Mouse (Mus musculus): ENCODE measurements around the gene Neurod2.
A peak's percentile ranks its signal among the peaks of the same experiment; 100 is the strongest.

Gene Neurod2

DNA sequence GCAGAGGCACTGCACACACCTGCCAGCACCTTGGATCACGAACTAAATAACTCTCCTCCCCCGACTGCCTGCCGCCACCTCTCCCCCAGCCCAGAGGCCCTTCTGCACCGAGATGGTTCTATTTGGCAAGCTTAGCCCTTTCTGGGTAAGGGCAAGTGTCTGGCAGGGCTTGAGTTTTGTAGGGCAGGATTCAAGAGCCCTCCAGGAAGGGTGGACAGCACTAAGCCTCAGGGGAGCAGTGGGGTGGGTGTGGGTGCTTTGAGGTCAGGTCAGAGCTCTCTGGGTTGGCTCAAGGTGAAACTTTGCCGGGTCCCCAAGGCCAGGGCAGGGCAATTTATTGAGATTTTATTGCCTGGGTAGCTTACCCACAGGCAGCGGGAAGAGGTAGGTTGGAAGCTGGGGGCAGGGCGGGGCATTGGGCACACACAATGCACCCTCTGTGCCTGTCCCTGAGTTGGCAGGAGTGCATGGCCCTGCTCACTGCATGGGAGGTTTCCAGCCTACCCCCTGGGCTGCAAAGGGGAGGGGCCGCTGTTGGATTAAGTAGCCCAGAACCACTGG lies 24.3 kb upstream of the Neurod2 start:
- DNase-seq (ENCODE audit: low spot score): no peak

DNA sequence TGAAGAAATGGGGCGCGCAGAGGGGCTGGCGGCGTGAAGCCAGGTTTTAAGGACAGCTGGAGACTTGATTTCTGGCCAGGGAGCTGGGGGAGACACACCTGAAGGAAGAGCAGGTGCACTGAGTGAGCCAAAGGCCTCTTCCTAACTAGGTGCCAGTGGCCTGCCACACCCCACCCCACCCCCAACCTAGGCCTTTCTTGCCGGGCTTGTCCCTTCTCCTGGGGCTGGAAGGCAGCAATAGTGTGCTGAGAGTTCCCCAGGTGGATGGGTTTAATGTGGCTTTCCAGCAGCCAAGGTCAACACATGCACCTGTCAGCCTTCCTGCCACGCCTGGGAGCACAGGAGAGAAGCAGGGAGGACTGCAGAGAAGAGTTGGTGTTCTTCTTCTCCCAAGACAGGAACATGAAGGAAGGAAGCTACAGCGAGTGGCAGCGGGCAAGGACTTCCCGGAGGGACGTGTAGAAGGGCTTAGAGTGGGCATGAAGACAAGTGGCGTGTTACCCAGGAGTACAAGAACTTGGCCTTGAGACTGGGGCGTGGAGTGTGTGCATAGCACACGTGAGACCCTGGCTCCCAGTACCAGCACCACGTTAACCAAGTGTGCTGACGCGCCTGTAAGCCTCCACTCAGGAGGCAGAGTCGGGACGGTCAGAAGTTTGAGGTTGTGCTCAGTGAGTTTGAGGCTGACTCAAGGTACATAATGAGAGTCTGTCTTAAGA lies 23.0 kb upstream of the Neurod2 start:
- no peak for DNase-seq (ENCODE audit: low spot score)

DNA sequence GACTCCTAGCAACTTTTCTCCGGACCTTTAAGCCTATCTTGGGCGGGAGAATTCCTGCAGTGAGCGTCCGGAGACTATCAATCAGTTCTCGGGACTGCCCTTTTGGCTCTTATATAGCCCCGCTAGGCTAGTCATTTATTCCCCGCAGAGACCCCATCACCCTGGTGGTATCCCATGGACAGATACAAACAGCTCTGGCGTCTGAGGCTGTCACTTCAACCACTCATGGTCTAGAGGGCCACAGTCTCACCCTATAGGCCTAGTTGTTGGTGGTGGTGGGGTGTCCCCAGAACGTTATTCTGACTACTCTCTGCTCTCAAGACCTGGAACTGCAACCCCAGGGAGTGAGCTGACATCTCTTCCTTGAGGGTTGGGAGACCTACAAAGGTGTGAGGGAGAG lies 19.9 kb upstream of the Neurod2 start:
- no peak for DNase-seq (ENCODE audit: low spot score)

DNA sequence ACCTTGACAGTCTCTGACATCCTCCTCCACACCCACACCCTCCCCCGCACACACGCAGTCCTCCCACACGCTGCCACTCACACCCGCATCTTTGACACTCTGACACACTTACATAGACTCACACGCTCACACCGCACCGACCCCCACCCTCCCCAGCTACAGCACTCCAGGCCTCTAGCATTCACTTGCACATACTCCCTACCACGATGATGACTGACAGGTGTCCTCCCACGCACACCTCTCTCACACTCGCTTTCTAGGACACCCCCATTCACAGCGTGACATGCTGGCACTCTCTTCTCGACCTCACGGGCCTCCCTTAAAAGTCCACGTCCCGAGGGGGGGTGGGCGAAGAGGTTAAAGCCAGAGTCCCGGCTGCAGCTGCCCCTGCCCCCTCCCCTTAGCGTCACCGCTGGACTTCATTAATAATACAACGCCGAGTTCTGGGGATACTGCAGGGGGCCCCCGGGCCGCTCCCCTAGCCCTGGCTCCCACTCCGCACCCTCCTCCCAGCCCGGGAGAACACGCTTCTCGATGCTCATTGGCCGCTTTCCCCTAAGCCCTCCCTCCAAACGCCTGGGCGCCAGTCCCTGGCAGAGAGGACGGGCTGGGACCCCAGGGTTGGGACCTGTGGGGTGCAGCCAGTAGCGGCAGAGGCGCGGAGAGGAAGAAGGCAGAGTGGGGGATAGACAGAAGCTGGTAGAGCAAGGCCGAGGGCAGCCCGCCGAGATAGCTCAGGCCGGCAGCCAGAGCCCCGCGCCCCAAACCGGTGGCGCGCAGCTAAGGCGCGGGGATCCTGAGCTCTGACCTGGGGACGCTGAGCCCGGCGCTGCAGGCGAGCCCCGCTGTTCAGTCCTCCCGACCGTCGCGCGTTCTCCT lies 18.9 kb upstream of the Neurod2 start, which contains the start of gene Ppp1r1b:
TSS of gene Ppp1r1b (plus strand) at position 322 of the 879 bp plus-strand sequence.
- peak; percentile 50 for DNase-seq (ENCODE audit: low spot score)

DNA sequence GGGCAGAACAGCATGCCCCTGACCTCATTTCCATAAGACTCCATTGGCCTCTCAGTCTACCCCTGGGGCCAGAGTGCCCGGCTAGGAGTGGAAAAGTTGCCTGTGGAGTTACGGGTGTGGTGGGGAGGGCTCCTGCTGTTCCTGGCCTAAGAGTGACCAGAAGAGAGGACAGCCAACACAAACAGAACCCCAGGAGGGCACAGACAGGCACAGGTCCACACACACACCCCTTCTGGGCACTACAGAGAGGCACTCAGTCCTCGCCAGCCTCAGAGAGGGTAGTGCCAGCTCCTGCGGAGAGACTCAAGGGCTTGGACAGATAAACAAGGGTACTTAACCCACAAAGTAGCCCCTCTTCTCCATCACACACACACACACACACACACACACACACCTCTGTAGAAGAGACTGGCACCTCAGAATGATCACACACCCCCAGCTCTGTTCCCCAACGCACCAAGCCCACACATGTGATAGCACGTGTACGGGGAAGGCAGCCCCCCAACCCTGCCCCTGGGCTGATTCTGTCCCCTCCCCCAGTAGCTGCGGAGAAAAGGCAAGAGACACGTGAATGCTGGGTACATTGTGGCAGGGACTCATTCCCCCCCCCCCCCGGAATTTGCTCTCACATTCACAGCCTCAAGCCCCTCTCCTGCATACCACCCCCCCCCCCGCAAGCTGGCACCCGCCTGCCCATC lies 18.1 kb upstream of the Neurod2 start:
- DNase-seq (ENCODE audit: low spot score): no peak

DNA sequence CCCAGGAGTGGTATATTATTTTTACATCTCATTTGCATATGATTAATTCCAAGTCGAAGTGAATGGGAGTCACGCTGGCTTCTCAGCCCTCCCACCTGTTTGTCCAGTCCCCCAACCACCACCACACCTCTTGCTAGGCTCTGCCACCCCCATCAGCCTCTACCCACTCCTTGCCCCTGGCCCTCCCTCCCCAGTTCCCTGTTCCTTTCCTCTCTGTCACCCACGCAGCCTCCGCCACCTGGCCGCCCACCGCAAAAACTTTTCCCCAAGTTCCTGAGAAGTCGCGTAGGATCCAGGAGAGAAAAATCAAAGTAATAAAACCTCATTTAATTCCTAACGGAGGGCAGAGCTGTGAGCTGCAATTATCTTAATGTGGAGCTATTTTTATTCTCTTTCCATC lies 16.7 kb upstream of the Neurod2 start:
- DNase-seq (ENCODE audit: low spot score): no peak

DNA sequence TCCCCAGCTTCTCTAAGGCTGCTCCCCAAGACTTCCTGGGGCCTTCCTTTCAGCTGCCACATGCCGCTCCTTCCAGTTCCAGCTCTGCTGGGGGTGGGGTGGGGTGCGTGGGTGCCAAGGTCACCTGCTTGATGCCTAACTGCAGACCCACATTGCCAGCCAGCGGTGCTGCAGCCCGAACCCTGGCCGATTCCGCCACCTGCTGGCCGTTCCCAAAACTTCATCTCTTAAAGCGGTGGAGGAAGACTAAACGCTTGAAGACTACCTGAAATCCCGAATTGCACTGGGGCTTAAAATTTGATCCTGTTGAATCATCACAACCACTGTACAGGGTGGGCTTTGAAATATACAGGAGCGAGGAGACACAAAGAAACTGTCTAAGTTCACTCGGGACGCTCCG lies 15.8 kb upstream of the Neurod2 start:
- DNase-seq (ENCODE audit: low spot score): peak; percentile 55

DNA sequence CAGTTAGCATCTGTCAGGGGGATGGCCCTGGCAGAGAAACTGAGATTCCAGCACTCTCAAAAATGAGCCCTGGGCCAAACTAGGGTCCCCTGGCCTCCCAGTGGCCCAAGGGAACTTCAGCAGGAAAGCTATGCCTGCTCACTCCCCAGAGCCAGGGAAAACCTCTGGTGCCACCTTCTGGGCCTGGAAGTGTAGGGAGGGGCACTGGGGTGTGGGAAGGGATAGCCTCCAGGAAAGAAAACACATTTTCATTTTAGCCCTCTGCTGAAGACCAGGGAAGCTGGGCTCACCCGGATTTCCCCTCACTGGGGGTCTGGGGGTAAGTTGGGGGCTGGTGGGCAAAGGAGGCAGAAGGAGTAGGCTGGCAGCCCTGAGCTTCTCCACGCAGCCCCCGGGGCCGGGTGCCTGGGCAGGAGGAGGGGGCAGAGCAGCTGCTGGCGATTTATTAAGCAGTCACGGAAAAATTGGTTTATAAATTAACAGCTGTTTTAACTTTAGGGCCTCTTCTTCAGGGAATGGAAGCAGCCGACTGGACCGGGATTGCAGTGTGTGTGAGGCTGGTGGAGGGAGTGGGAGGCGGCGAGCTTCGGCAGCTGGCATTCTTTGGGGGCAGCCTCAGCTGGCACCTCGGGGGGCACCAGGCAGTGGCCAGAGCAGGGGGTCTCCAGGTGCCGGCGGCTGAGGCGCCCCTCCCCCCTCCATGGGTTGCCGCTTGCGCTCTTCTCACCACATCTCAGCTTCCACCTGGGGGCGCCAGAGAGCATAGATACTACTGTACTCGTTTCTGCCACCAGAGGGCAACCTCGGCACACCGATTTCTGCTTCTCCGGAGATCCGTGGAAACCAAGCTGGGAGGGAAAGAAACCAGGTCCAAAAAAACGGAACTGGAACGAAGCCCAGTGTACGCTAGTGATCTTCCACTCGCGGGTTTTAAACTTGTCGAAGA lies 12.8 kb upstream of the Neurod2 start:
- DNase-seq (ENCODE audit: low spot score): peak; percentile 82

DNA sequence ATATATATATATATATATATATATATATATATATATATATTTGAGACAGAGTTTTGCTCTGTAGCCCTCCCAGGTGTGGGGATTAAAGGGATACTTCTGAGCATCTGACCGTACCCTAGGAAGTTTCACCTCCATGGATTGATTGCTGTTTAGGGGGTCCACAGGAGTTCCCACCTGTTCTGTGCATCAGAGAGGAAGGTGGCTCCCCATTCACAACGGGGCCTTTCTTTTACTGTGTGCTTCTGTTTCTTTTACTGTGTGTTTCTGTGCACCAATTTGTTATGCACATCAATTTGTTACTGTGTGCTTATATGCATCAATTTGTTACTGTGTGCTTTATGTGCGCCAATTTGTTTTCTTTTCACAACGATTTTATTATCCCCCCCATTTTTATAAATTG lies 11.7 kb upstream of the Neurod2 start:
- no peak for DNase-seq (ENCODE audit: low spot score)

DNA sequence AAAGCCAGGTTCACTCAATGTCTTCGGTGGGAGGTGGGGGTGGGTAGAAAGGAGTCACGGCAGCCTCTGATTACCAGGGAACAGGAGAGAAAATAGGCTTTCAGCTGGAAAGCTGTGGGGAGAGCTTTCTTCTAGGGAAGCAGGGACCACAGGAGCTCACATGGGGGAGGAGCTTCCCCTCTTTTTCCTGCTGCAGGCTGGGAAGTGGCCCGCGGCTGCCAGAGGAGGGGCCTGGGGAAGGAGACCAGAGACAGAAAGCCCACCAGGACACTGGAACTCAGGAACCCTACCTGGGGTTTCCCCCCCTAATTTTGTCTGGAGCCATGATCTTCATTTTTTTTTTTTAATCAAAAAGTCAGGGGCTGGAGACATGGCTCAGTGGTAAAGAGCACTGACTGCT lies 11.1 kb upstream of the Neurod2 start:
- DNase-seq (ENCODE audit: low spot score): no peak

DNA sequence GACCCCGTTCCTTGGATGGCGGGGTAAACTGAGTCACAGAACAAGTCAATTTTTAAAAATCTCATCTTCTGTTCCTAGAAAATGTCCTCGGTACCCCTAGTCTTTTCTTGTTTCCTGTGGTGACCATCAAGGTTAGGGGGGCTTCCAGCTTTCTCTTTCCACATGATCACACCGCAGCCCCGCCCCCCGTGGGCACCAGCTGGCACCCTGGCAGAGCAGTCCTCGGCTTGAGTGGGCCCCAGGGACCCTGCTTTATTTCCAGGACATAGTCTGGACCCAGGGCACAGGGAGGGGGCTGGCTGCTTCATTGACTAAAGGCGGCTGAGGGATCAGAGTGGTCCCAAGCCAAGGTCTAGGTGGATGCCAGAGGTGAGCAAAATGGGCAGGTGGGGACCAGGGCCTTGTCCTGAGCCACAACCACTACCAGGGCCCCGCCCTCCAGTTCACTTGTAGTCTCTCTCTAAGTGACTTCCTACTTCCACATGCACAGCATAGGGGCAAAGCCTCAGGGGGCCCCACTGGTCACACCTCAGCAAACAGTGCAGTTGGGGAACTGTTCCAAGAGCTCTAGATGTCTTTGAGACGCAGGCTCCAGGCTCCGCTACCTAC lies 10.3 kb upstream of the Neurod2 start:
- no peak for DNase-seq (ENCODE audit: low spot score)

DNA sequence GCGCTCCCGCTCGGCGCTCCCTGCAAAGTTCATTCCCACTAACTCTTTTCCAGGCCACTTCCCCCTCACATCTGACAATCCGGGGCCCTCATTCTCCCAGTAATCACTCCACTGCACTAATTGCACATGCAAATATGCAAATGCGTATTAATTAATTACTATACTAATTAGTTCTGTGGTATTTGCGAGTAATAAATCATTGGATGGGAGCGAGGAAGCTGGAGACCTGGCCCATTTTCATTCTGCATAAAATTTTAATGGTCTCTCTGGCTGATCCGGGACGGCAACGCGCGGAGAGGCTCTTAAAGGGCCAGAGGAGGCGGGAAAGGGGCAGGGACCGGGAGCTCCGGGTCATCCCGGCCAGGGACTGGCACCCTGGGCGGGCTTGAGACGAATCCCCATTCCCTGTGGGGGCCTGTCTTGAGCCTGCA lies 9.6 kb upstream of the Neurod2 start:
- no peak for DNase-seq (ENCODE audit: low spot score)

DNA sequence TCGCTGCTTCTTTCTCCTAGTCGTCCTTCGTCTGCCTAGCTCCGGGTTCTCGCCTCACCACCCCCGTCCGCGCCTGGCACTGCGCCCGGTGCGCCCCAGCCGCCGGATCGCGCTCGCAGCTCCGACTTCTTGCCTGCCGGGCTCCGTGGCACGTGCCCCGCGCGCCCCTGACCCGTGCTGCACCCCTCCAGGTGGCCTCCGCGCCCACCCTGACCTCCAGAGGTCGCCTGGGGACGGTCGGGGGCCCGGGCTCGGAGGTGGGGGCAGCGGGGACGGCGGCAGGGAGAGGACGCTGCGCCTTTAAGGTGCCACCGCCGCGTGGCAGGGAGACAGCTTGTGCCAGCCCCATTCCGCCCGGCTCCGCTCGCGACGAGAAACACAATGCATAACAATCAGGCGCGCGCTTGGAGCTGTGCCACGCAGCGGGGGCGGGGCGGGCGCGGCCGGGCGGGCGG lies 9.1 kb upstream of the Neurod2 start:
- DNase-seq (ENCODE audit: low spot score): no peak

DNA sequence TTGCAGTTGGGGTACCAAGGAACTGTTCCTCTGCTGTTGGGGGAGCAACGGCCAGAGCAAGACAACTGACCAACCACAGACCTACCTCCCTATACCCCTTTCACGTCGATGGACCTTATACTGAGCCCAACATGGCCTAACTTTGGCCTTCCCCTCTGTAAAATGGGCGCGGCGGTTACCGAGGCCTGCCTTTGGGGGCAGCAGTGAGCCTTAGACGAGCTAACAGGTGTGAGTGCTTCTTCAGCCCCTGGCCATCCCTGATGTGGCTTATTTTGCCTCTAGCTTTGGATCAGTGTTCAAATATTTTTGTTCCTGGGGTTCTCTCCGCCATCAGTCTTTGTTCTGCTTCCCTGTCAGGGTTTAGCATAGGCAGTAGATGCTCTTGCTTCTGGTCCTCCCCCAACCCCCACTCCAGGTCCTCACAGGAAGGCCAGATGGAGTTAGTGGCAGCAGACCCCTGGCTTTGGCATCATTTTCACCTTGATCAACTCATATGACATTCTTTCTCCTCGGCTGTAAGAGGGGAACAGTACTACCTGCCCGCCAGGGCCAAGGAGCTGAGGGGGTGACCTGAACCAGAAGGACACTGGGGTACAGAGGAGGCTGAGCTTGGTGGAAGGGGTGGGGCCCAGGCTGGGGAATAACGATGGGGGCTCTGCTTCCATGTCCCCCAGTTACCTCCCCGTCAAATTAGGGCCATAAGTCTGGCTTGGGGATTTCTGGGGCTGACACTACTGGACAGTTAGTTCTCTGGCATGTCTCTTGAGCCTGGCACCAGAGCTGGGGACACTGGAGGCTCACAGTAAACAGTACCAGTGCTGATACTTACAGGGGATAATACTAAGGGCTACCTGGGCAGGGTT lies 7.0 kb upstream of the Neurod2 start:
- no peak for DNase-seq (ENCODE audit: low spot score)

DNA sequence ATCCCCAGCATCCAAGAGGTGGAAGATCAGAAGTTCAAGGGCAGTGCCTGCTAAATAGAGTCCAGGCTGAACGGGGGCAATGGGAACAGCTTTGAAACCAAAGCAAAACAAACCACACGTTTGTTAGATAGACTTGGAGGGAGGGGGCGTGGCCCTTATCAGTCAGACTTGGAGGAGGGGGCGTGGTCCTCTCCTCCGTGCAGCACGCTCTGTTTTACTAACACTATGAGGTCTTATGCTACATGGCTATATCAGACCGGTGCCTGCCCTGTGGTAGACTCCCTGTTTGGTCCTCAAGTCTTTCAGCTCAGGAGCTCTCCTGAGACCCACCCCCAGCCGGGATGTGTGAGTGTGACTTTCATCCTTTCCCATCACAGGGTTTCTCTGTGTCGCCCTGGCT lies 5.8 kb upstream of the Neurod2 start:
- DNase-seq (ENCODE audit: low spot score): no peak

DNA sequence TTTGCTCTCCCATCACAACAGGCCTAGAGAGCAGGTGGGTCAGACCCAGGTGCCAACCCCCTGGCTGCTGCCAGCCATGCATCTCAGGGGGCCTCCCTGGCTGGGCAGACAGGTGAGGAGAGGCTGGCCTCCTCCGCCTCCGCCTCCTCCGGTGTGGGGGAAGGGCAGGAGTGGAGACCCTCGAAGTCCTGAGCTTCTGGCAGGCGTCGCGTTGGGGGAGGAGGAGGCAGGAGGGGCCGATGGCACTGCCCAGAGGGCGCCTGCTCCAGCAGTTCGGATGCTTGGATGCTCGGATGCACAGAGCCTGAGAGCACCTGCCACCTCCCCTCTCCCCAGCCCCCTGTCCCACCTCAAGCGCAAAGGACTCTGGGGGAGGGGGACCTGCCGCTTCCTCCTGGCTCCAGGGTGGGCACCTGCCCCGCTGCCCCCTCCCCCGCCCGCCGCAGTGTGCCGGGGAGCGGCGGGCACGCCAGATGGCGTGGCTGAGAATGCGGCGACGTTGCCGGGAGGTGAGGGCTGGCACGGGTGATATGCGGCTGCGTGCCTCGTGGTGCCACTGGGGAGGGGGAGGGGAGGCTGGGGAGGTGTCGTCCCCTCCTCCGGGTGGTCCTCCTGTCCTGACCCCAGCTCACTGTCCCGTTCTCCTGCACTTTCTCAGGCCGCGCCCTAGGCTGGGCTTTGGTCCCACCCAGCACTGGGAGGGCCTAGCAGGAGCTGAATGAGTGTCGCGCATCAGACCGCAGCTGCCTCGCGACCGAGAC lies 4.7 kb upstream of the Neurod2 start:
- no peak for DNase-seq (ENCODE audit: low spot score)

DNA sequence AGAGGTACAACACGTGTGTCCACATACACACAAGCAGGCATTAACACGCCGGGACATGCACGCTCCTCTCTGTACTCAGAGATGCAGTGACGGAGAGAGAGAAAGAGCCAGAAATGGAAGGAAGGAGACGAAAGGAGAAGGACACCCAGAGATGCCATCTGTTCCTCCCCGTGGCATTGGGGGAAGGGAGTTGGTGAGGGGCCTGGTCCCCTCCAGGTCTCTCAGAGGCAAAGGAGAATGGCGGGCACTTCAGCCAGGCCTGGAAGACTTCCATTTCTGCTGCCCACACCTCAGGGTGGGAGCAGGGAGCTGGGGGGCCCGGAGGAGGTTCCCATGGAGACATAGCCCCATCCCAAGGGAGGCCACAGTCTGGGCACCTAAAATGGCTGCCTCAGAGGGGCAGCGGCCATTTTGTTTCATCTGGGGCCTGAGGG lies 3.8 kb upstream of the Neurod2 start:
- no peak for DNase-seq (ENCODE audit: low spot score)

DNA sequence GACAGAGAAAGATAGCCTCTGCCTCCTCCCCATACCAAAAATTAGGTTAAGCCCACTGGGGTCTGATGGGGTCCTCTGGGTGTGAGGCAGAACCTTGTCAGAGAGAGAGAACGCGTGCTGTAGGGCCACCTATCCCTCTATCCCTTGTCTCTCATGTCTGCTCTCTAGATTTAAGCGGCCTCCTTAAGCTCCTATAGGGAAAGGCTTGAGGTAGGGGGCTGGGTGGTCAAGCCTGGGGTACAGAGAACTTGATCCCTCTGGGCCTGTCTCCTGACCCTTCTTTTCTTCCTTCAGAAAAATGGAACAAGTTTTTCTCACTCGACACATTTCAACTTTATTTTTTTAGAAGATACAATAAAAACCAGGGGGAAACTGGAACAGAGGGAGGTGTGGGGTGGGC lies 3.4 kb upstream of the Neurod2 start:
- DNase-seq (ENCODE audit: low spot score): no peak

DNA sequence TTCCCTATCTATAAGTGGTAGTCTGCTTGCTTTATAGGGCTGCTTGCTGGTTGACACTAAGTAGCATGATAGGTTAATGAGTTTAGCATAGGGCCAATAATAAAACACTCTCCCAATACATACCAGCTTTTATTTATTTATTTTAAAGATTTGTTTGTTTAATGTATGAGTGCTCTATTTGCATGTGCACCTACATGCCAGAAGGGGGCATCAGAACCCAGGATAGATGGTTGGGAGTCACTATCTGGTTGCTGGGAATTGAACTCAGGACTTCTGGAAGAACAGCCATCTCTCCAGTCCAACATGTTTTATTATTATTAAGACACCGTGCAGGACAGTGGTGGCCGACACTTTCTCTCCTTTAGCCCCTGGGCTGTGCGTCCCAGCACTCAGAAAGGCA lies 2.7 kb upstream of the Neurod2 start:
- no peak for DNase-seq (ENCODE audit: low spot score)
